9 mouse cellular contexts compared by ENCODE assay signal in genomic region chr9:71215248-71216035, GRCm38 (mm10). TPM values are rescaled to one million over a fixed set of nuclear protein-coding genes. Genes with fewer than 3 reads are reported as not detected.
DNase-seq lines count a peak whose midpoint lies in the region; ATAC-seq lines count a peak whose summit lies in the region.
"Had no signal": no experiment of that assay in that cellular context is flagged by ENCODE, and none has a peak within 500 bp of the region (broad histone marks: within the 10 kb centered on the region; RNA-seq: fewer than 3 reads in every experiment).

Gene Aldh1a2 (plus strand): TSS chr9:71215789.

- H3K4me3 ChIP-seq in brown adipose tissue, adult 24 weeks (ENCODE audit: insufficient read depth, low read depth, low read length): peak within 1 kb of the TSS; percentile 53
- H3K4me3 ChIP-seq in liver, embryonic 12.5 days: peak within 1 kb of the TSS; percentile 53

- H3K27ac ChIP-seq in brown adipose tissue, adult 24 weeks (replicated peaks; ENCODE audit: low read depth, low read length): no peak within 1 kb of the TSS
- no peak within 1 kb of the TSS for H3K27ac ChIP-seq in liver, embryonic 12.5 days
- H3K27ac ChIP-seq: macrophage had no signal

- H3K9me3 ChIP-seq in liver, embryonic 12.5 days (replicated peaks): no peaks in the 10 kb centered on the region

- H3K9ac ChIP-seq in liver, embryonic 12.5 days: no peak within 1 kb of the TSS

- peak within 1 kb of the TSS; percentile 74 for H3K4me2 ChIP-seq in liver, embryonic 12.5 days

- no peaks in the 10 kb centered on the region for H3K36me3 ChIP-seq in liver, embryonic 12.5 days

- DNase-seq in cerebellum, adult 18-20 months: peak; percentile 11 to 13
- DNase-seq in cerebellum, adult 11-12 months: no peak
- peak; percentile 67 for DNase-seq in gastrocnemius, postnatal 36 days
- peak; percentile 40 for DNase-seq in induced T-regulatory cell, adult 2 months (ENCODE audit: low read depth)
- DNase-seq in naive thymus-derived CD4-positive, alpha-beta T cell, adult 2 months (ENCODE audit: low read depth): peak; percentile 21
- DNase-seq in testis, postnatal 10 days (ENCODE audit: low spot score): peak; percentile 89

- H3K4me1 ChIP-seq in brown adipose tissue, adult 24 weeks (ENCODE audit: control insufficient read depth, insufficient read depth, insufficient read length, low read length): no peaks in the 10 kb centered on the region; the same call in 1 of the 2 replicates
- peaks cover 13% of the 10 kb centered on the region; the same call in 1 of the 2 replicates for H3K4me1 ChIP-seq in liver, embryonic 12.5 days

- 3% methylated on average over 91 of the region's 97 CpGs for WGBS in liver, embryonic 12.5 days (ENCODE audit: insufficient replicate concordance)

- H3K27me3 ChIP-seq in liver, embryonic 12.5 days (replicated peaks): peaks cover 82% of the 10 kb centered on the region

- intact Hi-C loops in gastrocnemius, postnatal 36 days (cut with DNase I): loop anchor here (10.0 kb wide), 3 partner anchors 99 to 399 kb away; no protein-coding TSS in a partner anchor

- no peak for ATAC-seq in liver, embryonic 12.5 days

RNA-seq across cellular contexts. Expression of gene Aldh1a2, which starts in this region (rescaled TPM):
- 0.44 TPM in 1 of 2 replicates, not detected in the other for polyA plus RNA-seq in brown adipose tissue, adult 24 weeks (2012; ENCODE audit: insufficient read depth, insufficient read length, missing spikeins)
- total RNA-seq in gastrocnemius, postnatal 36 days (2021): 1 to 10 TPM; 3.2 to 7.4 TPM
- polyA plus RNA-seq in liver, embryonic 12.5 days (2016; fragmentation: Nextera tagmentation; extraction: Ambion mirVana): 6.2 and 6.7 TPM in 2 replicates
